Mouse (Mus musculus) lung, postnatal 0 days (tissue): ENCODE data around the gene Cse1l.

Experiments
- CTCF ChIP-seq: IDR thresholded peaks from 2 replicates; pipeline ENCODE4 v1.5.1; 2016; ENCODE audit warnings: antibody characterized with exemption, mild to moderate bottlenecking
- EP300 ChIP-seq: IDR thresholded peaks from 2 replicates; pipeline ENCODE4 v1.6.1; 2016; ENCODE audit warnings: antibody characterized with exemption, mild to moderate bottlenecking, control low read depth

DNA sequence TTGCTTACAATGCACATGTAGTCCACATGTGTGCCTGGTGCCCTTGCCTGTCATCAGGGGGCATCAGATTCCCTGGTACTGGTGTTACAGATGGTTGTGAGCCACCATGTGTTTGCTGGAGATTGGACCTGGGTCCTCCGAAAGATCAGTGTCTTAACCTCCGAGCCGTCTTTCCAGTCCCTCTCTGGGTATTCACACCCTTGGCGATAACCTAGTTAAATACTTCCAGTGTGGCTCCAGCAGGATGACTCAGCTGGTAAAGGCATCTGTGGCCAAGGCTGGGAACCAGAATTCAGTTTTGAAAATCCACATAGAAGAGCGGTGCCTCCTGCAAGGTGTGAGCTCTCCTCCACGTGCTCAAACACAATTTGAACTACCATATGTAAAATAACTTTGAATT, 28.1 kb downstream of the Cse1l start:
- TF ChIP-seq EP300, result no peak
- no peak for TF ChIP-seq CTCF
